In the genomic region with DNA sequence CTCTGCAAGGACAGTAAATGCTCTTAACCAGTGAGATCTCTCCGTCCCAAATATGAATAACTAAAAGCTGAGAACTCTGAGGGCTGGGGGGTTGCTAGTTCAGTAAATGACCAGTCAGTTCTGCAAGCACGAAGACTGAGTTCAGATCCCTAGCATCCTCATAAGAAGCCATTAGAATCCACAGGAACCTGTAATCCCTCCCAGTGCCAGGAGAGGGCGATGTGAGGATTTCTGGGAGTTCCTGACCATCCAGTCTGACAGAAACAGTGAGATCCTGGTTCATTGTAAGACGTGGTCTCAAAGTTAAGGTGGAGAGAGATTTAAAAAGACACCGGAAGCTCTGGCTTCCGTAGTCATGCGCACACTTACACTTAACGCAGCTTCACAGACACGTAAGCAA, we compare ENCODE assay signal across 9 mouse cellular contexts.
DNase-seq lines count a peak whose midpoint lies in the region; TF ChIP-seq lines count a peak whose summit lies in the region.
"Had no signal": no experiment of that assay in that cellular context is flagged by ENCODE, and none has a peak within 500 bp of the region (broad histone marks: within the 10 kb centered on the region; RNA-seq: fewer than 3 reads in every experiment).

No protein-coding gene starts in this region.

- H3K4me1 ChIP-seq in heart, adult 2 months (ENCODE audit: control insufficient read depth, insufficient read depth, low read length), result no peaks in the 10 kb centered on the region
- H3K4me1 ChIP-seq: liver, embryonic 15.5 days had no signal

- WGBS in heart, adult 2 months, result 78% methylated on average over 9 of the region's 9 CpGs

- intact Hi-C loops in heart, adult 2 months (cut with DNase I), result no loop called here
- intact Hi-C loops in heart, postnatal 25 days (cut with DNase I), result no loop called here

- TF ChIP-seq POLR2A in heart, adult 2 months (IDR thresholded peaks at IDR 0.05; ENCODE audit: insufficient read depth, low read depth, low read length), result no peak

- no peak overlapping the region for H3K27ac ChIP-seq in heart, adult 2 months
- H3K27ac ChIP-seq: liver, embryonic 15.5 days had no signal

- H3K79me2 ChIP-seq in heart, adult 2 months (replicated peaks; ENCODE audit: control insufficient read depth, insufficient read depth, low read length), result no peaks in the 10 kb centered on the region

- no peak overlapping the region for H3K9ac ChIP-seq in heart, adult 2 months (ENCODE audit: low read depth, low read length)
- H3K9ac ChIP-seq: liver, embryonic 15.5 days had no signal

- TF ChIP-seq EP300 in heart, adult 2 months (IDR thresholded peaks at IDR 0.05; ENCODE audit: insufficient read depth, low read depth, low read length), result no peak

- no peak overlapping the region for H3K4me3 ChIP-seq in heart, adult 2 months
- H3K4me3 ChIP-seq: liver, embryonic 15.5 days had no signal

- no peak for DNase-seq in heart, adult 2 months
- DNase-seq in heart, postnatal 25 days (ENCODE audit: low spot score), result no peak
- DNase-seq in ovary, postnatal 36 days (ENCODE audit: low spot score), result peak; percentile 5
- no peak for DNase-seq in ovary, postnatal 10 days (ENCODE audit: low spot score)
- peak; percentile 18 for DNase-seq in embryo, embryonic 9.5 days (ENCODE audit: extremely low spot score)
- DNase-seq in retina, embryonic 14.5 days (ENCODE audit: low spot score), result peak; percentile 32
- DNase-seq in spleen, postnatal 14 days (ENCODE audit: low spot score in 2 of 2), result no peak
- no peak for DNase-seq in ovary, postnatal 14 days (ENCODE audit: low spot score)

- peak; percentile 48 for TF ChIP-seq CTCF in heart, adult 2 months (IDR thresholded peaks at IDR 0.05)

- H3K27me3 ChIP-seq in heart, adult 2 months (ENCODE audit: control insufficient read depth, insufficient read depth, low read length), result no peaks in the 10 kb centered on the region
- H3K27me3 ChIP-seq: liver, embryonic 15.5 days had no signal

- no peaks in the 10 kb centered on the region for H3K36me3 ChIP-seq in heart, adult 2 months (ENCODE audit: control insufficient read depth, insufficient read depth, low read length)
- H3K36me3 ChIP-seq: liver, embryonic 15.5 days had no signal

Comparison
In these comparisons a context has a peak if more than half of its experiments do, and no peak if none do; other contexts are left out.
1. DNase-seq: peak in ovary, postnatal 36 days (single experiment), embryo, embryonic 9.5 days (single experiment) and retina, embryonic 14.5 days (single experiment); none in heart, adult 2 months (0 of 2), heart, postnatal 25 days (single experiment), ovary, postnatal 10 days (single experiment), spleen, postnatal 14 days (0 of 2) and ovary, postnatal 14 days (single experiment).